Mouse (Mus musculus): Measurements from ENCODE around the gene 2310022B05Rik. TPM values are rescaled to one million over a fixed set of nuclear protein-coding genes. Genes with fewer than 3 reads are reported as not detected.

2310022B05Rik gene
- 20.1 and 22.2 TPM in 2 replicates for polyA plus RNA-seq (2016; fragmentation: Nextera tagmentation; extraction: Ambion mirVana)

DNA sequence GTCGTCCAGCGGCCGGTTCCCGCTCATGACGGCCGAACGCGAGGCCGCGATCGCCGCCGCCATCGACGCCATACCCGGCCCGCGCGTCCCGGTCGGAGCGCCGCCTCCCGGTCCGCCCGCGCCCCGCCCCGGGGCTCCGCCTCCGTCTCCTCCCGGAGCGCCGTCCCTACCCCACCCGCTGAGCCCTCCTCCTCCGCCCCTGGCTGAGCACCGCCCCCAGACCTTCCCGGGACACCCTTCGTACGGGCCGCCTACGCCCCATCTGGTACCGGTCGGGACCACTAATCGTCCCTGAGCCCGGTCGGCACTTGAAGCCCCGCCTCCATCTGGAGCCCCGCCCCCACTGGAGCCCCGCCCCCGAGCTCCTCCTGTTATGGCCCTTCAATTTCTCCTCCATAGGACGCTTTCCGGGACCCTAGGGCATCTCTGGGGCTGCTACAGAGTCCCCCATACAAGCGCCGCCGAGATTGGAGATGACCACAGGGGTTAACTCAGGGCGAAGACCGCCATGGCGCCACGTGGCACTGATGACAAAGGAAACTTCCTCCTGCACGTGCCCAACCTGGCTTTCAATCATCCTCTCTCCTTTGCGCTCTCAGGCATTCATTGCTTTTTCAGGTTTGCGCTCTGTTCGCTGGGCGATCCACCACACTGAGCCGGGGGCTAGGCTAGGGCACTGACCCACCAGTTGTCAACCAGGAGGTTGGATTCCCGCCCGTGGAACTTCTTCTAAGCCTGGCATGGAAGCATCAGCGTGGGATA, at the start of gene 2310022B05Rik:
Gene 2310022B05Rik (minus strand): TSS at position 258 of the 762 bp plus-strand sequence.
- DNase-seq (ENCODE audit: low spot score): peak; percentile 93
- Histone ChIP-seq H3K27me3 (ENCODE audit: insufficient read depth, poor library complexity, severe bottlenecking) (no peaks in the 10 kb centered on the region), H3K4me1 (replicated peaks) (peaks cover 42% of the 10 kb centered on the region), H3K36me3 (0 out of 2 replicates have a peak, but pooled peaks cover 8% of the 10 kb centered on the region), H3K9me3 (no peaks in the 10 kb centered on the region), H3K27ac (peak within 1 kb of the TSS; percentile 95), H3K4me3 (peak within 1 kb of the TSS; percentile 73)
- 2% methylated on average over 58 of the region's 69 CpGs for WGBS

DNA sequence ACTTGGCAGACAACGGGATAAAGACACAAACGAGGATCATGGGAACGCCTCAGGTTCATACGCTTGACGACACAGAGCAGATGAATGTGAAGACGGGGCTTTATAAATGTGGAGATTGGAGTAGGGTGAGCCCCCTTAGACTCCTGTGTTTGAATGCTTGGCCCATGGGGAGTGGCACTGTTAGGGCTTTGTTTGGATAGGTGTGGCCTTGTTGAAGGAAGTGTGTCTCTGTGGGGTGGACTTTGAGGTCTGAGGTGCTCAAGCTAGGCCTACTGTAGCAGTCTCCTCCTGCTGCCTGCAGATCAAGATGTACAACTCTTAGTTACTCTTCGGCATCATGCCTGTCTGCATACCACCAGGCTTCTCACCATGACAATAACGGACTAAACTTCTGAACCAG, 42.7 kb upstream of the 2310022B05Rik start:
- WGBS: 96% methylated on average over 8 of the region's 8 CpGs
- Histone ChIP-seq H3K4me3 (no peak overlapping the region), H3K27ac (no peak overlapping the region), H3K27me3 (ENCODE audit: insufficient read depth, poor library complexity, severe bottlenecking) (no peaks in the 10 kb centered on the region), H3K9me3 (no peaks in the 10 kb centered on the region), H3K36me3 (peaks cover 86% of the 10 kb centered on the region), H3K4me1 (replicated peaks) (no peaks in the 10 kb centered on the region)
- DNase-seq (ENCODE audit: low spot score): no peak

DNA sequence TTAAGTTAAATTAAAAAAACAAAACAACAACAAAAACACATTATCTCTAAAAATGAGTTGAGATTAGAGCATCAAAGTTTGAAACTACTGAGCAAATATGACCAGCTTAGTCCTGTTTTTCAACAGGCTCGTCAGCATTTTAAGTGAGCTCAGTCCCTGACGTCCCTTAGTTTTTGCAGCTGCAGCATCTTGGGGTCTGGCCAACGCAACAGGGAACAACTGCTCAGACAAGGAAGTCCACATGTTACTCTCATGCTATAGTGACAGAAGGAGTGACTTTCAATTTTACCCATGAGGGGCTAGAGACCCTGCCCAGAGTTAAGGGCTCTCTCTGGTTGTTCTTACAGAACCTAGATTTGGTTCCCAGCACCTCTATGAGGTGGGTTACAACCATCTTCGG, 41.2 kb upstream of the 2310022B05Rik start:
- 91% methylated on average over 4 of the region's 4 CpGs for WGBS
- Histone ChIP-seq H3K27ac (no peak overlapping the region), H3K4me3 (no peak overlapping the region), H3K27me3 (ENCODE audit: insufficient read depth, poor library complexity, severe bottlenecking) (no peaks in the 10 kb centered on the region), H3K36me3 (peaks cover 88% of the 10 kb centered on the region), H3K4me1 (replicated peaks) (no peaks in the 10 kb centered on the region), H3K9me3 (no peaks in the 10 kb centered on the region)
- no peak for DNase-seq (ENCODE audit: low spot score)

DNA sequence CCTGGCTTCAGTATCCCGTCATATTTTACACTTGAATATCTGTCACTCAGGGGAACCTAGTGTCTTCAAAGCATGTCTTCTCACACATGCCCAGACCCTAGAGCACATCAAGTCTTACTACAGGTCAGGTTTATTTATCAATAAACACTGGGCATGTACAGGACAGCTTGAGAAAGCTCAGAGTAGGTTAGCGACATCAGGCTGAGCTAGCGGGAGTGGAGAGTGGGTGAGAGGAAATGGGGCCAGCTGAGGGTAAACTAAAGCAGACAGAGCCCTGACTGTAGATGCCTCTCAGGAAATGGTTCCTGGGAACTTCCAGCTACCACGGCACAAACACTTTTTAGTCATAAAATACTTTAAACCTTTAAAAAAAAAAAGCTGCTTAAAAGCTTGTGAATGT, 40.4 kb upstream of the 2310022B05Rik start:
- DNase-seq (ENCODE audit: low spot score): no peak
- H3K27ac ChIP-seq: no peak overlapping the region
- H3K27me3 ChIP-seq (ENCODE audit: insufficient read depth, poor library complexity, severe bottlenecking): no peaks in the 10 kb centered on the region
- no peaks in the 10 kb centered on the region for H3K9me3 ChIP-seq
- 86% methylated on average over 4 of the region's 4 CpGs for WGBS
- no peak overlapping the region for H3K4me3 ChIP-seq
- no peaks in the 10 kb centered on the region for H3K4me1 ChIP-seq (replicated peaks)
- peaks cover 87% of the 10 kb centered on the region for H3K36me3 ChIP-seq

DNA sequence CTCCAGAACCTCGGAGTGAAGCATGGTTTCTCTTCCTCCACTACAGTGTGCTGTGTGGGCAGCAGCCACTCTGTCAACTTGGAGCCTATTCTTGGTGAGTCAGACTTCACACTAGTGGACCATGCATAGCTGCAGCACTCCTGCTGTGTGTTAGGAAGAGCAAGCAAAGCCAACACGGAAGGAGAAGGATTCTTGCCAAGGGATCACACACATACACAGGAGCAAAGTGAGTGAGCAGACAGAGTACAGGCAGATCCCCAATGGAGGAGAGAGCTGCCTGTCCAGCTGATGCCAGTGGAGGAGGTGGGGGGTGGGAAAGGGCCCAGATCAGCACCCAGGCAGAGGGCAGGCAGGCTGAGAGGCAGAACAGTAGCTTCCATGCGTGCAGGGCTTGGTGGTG, 39.0 kb upstream of the 2310022B05Rik start:
- 87% methylated on average over 3 of the region's 3 CpGs for WGBS
- no peak overlapping the region for H3K27ac ChIP-seq
- no peaks in the 10 kb centered on the region for H3K9me3 ChIP-seq
- H3K27me3 ChIP-seq (ENCODE audit: insufficient read depth, poor library complexity, severe bottlenecking): no peaks in the 10 kb centered on the region
- peaks cover 90% of the 10 kb centered on the region for H3K36me3 ChIP-seq
- no peaks in the 10 kb centered on the region for H3K4me1 ChIP-seq (replicated peaks)
- no peak overlapping the region for H3K4me3 ChIP-seq
- no peak for DNase-seq (ENCODE audit: low spot score)

DNA sequence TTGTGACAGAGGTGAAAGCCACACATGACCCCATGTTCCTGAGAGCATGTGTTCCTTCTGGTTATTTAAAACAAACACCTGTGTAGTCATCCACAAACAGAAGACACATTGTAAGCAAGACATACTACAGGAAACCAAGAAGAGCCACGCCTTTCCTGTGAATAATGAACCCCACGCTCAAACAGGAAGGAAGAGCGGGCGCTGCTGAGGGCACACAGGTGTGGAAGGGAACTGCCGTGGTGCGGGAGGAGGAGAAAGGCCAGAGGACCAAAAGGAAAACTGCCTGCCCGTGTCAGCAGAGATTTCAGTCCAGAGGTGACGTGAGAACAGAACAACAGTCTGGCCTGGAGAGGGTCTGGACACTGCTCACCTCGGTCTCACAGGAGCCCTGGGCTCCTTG, 37.9 kb upstream of the 2310022B05Rik start:
- 90% methylated on average over 9 of the region's 9 CpGs for WGBS
- H3K4me1 ChIP-seq (replicated peaks): no peaks in the 10 kb centered on the region
- no peaks in the 10 kb centered on the region for H3K9me3 ChIP-seq
- no peak for DNase-seq (ENCODE audit: low spot score)
- peaks cover 90% of the 10 kb centered on the region for H3K36me3 ChIP-seq
- no peak overlapping the region for H3K27ac ChIP-seq
- H3K27me3 ChIP-seq (ENCODE audit: insufficient read depth, poor library complexity, severe bottlenecking): no peaks in the 10 kb centered on the region
- no peak overlapping the region for H3K4me3 ChIP-seq

DNA sequence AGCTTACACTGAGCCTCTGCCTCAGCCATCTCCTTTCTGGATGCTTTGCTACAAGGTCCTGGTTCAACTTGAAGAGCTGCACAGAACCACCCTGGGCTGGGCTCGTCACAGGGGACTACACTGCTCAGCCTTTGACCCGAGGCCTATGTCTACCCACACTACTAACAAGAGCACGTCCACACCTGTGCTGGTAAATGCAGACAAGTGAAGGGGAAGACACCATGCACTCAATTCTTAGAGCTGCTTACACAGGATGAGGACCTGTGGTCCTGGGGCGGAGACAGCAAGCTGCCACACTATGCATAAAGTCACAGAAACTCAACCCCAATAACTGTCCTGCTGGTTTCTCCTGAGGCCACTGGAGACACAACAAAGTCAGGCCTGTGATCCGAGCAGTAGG, 37.1 kb upstream of the 2310022B05Rik start:
- Histone ChIP-seq H3K9me3 (no peaks in the 10 kb centered on the region), H3K36me3 (peaks cover 90% of the 10 kb centered on the region), H3K27ac (no peak overlapping the region), H3K4me1 (replicated peaks) (no peaks in the 10 kb centered on the region), H3K27me3 (ENCODE audit: insufficient read depth, poor library complexity, severe bottlenecking) (no peaks in the 10 kb centered on the region), H3K4me3 (no peak overlapping the region)
- 90% methylated on average over 5 of the region's 5 CpGs for WGBS
- no peak for DNase-seq (ENCODE audit: low spot score)

DNA sequence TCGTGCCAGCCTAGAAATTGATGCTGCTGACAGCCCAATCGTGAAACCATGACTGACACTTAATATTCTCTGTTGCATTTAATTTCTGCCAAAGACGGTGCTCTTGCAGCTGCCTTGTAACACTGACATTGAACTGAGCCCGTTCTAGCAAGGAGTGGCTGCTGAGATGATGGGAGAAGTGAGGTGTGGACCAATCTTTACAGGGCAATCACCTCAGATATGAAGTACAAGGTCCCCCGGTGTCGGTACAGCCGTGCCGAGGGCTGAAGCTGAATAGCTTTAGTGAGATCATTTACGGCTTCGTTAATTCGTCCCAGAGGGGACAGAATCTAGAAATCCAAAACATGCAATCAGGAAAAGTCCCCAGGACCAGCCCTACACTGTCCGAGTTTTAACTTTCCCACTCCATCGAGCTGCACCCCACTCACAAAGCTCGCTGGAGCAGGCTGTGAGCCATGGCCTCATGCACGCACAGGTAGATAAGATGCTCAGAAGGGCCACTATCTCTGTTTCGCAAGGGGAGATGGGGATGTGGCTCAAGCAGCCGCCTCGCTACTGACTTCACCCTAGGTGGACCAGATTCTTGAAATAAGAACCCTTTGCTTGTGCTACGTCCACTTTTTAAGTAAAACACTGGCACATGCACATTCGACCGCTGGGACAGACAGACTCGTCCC, 32.4 kb upstream of the 2310022B05Rik start:
- Histone ChIP-seq H3K27me3 (ENCODE audit: insufficient read depth, poor library complexity, severe bottlenecking) (no peaks in the 10 kb centered on the region), H3K4me3 (no peak overlapping the region), H3K27ac (no peak overlapping the region), H3K4me1 (replicated peaks) (no peaks in the 10 kb centered on the region), H3K36me3 (peaks cover 95% of the 10 kb centered on the region), H3K9me3 (no peaks in the 10 kb centered on the region)
- 94% methylated on average over 22 of the region's 22 CpGs for WGBS
- no peak for DNase-seq (ENCODE audit: low spot score)

DNA sequence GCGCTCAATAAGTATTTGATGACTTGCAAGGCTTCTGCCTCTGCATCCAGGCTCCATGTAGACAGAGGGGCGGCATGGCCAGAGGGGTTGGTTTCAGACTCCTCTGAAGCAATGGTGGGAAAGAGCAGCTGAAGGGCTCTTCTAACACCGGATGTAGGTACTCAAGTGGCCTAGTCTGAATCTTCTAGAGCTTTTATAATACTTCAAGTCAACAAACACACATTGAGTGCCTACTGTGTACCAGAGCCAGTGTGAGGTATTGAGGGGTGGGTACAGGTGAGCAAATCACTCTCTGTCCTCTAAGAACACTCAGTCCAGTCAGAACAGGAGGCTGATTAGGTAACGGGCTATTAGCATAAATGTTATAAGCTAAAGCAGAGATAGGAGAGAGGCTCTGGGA, 28.5 kb upstream of the 2310022B05Rik start:
- Histone ChIP-seq H3K27me3 (ENCODE audit: insufficient read depth, poor library complexity, severe bottlenecking) (no peaks in the 10 kb centered on the region), H3K4me1 (replicated peaks) (no peaks in the 10 kb centered on the region), H3K4me3 (no peak overlapping the region), H3K9me3 (no peaks in the 10 kb centered on the region), H3K27ac (no peak overlapping the region), H3K36me3 (peaks cover 80% of the 10 kb centered on the region)
- 92% methylated on average over 4 of the region's 4 CpGs for WGBS
- DNase-seq (ENCODE audit: low spot score): no peak

DNA sequence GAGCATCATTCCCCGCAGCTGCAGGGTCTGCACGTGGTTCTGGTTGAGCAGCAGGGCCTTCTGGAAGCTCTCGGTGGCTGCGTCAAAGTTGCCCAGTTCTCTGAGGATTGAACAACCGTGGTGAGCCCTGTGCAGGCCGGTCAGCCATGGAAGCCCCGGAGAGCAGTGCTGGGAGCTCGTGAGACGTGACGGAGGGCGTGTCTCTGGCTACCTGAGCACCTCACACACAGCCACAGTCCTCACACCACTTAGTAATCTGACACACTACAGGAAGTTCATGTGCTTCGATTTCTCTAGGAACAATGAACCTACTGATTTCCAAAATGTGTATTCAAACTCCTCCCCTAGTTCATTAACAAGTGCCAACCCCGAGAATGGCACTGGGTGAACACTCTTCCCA, 25.7 kb upstream of the 2310022B05Rik start:
- H3K4me1 ChIP-seq (replicated peaks): no peaks in the 10 kb centered on the region
- DNase-seq (ENCODE audit: low spot score): no peak

DNA sequence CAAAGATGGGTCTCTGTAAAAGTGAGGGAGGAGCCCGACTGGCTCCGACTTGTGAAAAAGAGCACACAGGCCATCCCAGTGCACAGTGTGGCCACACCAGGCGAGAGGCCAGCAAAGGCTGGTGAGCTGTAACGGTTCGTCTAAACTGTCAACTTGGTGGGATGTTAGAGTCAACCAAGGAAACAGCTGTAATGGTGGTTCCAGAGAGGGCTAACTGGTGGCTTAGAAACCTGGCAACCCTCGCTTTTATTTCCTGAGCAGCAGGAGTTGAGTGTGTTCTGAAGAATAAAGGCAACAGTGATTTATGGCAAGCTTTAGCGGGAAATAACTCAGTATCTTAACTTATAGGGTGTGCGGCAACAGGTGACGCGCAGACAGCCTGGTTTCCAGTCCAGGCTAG, 19.0 kb upstream of the 2310022B05Rik start:
- H3K4me3 ChIP-seq: no peak overlapping the region
- no peaks in the 10 kb centered on the region for H3K27me3 ChIP-seq (ENCODE audit: insufficient read depth, poor library complexity, severe bottlenecking)
- H3K9me3 ChIP-seq: no peaks in the 10 kb centered on the region
- H3K4me1 ChIP-seq (replicated peaks): no peaks in the 10 kb centered on the region
- H3K27ac ChIP-seq: no peak overlapping the region
- 92% methylated on average over 10 of the region's 10 CpGs for WGBS
- peaks cover 98% of the 10 kb centered on the region for H3K36me3 ChIP-seq
- no peak for DNase-seq (ENCODE audit: low spot score)

More for the DNA sequence above, 25.7 kb upstream of the 2310022B05Rik start:
- 93% methylated on average over 13 of the region's 13 CpGs for WGBS
- no peak overlapping the region for H3K4me3 ChIP-seq
- peaks cover 82% of the 10 kb centered on the region for H3K36me3 ChIP-seq
- no peak overlapping the region for H3K27ac ChIP-seq
- H3K9me3 ChIP-seq: no peaks in the 10 kb centered on the region
- H3K27me3 ChIP-seq (ENCODE audit: insufficient read depth, poor library complexity, severe bottlenecking): no peaks in the 10 kb centered on the region

DNA sequence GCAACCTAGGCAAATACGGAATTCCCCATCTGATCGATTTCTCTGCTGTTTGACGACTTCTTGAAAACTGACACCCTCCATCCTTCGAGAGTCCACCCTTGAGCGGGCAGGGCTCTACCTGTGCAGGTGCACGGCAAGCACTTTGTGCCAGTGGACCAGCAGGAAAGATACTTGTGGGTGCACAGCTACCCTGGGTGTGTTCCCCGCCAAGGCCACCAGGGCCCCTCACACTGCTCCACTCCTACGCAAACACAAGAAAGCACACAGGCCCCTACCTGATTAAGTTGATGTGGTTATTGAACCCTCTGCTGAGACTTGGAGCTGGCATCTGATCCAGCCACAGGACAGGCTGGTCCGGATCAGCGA, 18.6 kb upstream of the 2310022B05Rik start:
- no peaks in the 10 kb centered on the region for H3K9me3 ChIP-seq
- H3K4me3 ChIP-seq: no peak overlapping the region
- 70% methylated on average over 10 of the region's 10 CpGs for WGBS
- H3K27me3 ChIP-seq (ENCODE audit: insufficient read depth, poor library complexity, severe bottlenecking): no peaks in the 10 kb centered on the region
- H3K27ac ChIP-seq: no peak overlapping the region
- H3K4me1 ChIP-seq (replicated peaks): no peaks in the 10 kb centered on the region
- no peak for DNase-seq (ENCODE audit: low spot score)
- H3K36me3 ChIP-seq: peaks cover 100% of the 10 kb centered on the region

DNA sequence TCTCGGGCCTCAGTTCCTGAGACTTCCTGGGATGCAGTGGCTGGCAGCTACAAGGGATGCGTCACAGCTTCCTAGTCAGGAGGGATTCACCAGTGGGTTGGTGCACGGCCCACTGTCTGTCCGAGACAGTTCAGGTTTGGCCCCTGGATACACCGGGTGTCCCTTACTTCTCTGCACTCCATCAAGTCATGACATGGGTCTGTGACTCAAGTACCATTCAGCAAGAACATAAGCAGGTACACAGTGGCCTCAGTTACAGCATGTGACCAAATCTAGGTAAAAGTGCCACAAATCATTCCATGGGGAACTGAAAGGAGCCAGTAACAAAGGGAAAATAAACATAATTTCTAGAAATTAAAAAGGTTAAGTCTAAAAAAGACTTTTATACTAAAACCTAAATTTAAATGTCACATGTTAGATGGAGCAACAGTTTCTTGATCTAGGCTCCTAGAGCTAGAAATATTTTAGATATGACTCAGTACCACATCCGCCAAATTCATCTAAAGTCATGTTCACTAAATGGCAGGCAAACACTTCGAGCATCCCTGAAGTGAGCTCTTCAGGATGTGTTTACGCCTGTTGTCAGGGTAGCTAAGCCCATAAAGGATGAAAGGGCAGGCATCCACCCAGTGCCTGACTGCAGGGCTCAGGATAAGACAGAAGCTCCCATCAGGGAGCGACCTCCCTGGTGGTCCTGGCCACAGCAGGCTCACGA, 18.1 kb upstream of the 2310022B05Rik start:
- Histone ChIP-seq H3K4me3 (no peak overlapping the region), H3K4me1 (replicated peaks) (no peaks in the 10 kb centered on the region), H3K27ac (no peak overlapping the region), H3K36me3 (peaks cover 100% of the 10 kb centered on the region), H3K27me3 (ENCODE audit: insufficient read depth, poor library complexity, severe bottlenecking) (no peaks in the 10 kb centered on the region), H3K9me3 (no peaks in the 10 kb centered on the region)
- 82% methylated on average over 10 of the region's 10 CpGs for WGBS
- DNase-seq (ENCODE audit: low spot score): no peak

Data from hindbrain, embryonic 10.5 days (tissue).